Mouse (Mus musculus) mesoderm, embryonic 11.5 days (tissue): ENCODE results near the gene Hmg20b.

ENCODE experiments used
- DNase-seq: peaks from one replicate; pipeline ENCODE4 v3.0.0-alpha.2; 2012; ENCODE audit warnings: low read depth, low spot score

Hmg20b gene

DNA sequence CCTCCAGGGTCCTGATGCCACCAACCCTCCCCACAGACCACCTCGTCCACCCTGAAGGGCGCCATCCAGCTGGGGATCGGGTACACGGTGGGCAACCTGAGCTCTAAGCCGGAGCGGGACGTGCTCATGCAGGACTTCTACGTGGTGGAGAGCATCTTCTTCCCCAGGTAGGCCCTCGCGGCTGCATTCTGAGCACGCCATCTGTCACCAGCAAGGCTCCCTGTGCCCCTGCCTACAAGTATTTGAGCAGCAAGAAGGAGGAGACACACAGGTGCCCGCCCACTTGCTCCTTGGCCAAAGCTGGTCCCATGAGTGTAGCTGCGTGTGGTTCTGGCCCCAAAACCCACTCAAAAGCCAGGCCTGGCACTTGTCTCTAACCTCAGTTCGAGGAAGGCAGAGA lies 44.6 kb downstream of the Hmg20b start:
- DNase-seq: no peak

DNA sequence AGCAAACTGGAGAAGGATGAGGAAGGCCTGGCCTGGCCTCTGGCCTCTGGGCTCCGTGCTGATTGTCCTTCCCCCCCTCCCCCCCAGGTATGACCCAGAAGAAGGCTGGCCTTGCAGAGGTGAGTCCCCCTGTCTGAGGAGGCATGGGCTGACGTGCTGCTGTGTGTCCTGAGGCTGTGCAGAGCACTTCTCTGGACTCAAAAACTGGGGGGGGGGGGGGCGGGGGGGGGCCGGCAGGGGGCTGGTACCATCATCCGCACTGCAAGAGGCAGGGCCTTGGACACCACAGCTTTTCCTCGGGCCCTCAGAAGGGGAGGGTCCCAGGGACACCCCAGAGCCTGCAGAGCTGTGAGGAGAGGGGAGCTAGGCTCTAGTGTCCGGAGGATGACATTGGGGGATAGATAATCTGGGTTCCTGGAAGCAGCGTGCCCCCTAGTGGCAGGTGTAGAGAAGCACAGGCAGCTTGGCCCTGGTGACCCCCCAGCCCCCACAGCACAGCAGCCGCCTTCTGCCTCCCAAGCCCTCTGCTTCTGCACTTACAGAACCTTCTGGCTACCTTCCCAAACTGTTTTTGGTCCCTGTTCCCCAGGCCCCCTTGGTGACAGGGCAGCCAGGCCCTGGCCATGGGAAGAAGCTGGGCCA lies 45.6 kb downstream of the Hmg20b start:
- peak; percentile 61 for DNase-seq

DNA sequence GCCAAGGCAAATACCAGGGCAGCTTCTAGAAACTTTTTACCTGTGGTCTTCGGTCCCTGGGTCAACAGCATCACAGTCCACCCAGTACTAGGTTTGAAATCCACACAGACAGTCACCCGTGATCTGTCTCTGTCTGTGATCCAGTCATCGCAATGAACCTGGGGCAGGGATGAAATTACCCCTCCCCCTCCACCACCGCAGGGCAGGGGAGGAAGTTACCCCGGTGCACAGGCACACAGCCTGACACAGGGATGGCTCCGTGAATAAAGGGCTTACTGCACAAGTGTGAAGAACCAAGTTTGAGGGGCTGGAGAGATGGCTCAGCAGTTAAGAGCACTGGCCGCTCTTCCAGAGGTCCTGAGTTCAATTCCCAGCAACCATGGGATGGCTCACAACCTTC lies 46.5 kb downstream of the Hmg20b start:
- DNase-seq: no peak

DNA sequence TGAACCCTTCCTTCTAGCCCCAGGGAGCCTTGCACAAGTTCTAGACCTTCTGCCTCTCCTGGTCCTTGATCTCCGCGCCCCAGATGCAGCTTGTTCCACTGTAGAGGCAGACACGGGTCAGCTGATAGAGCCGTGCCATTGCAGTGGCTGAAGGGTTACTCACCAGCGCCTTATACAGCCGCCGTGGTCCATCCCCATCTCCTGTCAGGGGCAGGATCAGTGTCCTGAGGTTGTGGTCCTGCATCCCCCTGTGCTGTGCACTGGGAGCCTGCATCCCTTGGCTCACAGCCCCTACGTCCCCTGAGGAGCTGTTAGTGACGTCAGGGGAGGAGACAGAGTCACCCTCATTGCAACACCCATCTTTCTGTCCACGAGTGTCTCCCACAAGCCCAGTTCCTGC lies 47.0 kb downstream of the Hmg20b start:
- DNase-seq: no peak

DNA sequence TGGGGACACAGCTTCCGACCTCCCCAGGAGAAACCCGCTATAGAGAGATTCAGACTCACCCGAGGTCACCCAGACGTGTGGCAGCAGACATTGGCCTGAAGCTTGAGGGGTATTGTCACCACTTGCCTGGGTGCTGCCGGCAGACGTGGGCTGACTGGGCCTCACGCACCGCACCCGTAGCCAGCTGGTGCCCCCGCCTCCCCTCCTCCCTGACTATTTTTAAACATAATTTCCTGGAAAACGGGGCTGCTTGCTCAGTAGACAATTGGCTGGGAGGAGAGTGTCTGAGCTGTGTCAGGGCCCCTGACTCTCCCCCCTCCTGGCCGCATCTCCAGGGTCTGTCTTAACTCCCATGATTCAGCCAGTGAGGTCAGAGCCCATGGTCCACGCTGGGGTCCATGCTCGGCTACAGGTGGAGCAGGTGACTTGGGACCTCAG lies 47.5 kb downstream of the Hmg20b start:
- DNase-seq: no peak

DNA sequence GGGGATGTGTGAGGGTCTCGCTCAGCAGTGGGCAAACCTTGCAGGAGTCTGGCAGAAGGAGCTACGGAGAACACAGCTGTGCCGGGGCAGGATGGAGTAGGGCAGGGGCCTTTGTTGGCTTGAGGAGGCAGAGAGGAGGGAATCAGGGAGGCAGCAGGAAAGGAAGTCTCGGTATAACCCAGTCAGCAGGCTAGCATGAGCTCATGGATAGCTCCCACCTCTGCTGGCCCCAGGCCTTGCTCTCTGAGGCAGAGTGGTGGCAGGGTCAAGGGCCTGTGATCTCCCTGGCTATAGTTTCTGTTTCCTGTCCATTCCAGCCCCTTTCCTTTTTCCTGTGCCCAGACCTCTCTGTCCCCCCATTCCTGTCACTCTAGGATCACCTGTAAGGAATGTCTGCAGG lies 48.0 kb downstream of the Hmg20b start:
- no peak for DNase-seq

DNA sequence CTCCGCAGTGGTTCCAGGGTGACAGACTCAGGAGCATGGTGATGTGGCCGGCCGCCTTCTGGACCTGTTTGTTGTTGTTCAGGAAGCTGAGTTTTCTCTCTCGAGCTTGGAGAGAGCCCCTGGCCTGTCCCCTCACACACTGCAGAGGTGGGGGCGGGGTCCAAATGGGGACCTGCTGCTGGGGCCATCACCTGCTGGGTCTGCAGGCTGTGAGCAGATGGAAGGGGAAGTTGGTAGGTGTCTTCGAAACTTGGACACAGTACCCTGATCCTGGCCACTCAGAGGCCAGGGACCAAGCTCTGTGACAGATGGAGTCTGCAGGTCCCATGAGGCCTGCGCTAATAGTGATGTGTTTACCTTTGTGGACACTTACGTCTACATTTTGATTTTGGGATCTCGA lies 49.0 kb downstream of the Hmg20b start:
- no peak for DNase-seq

DNA sequence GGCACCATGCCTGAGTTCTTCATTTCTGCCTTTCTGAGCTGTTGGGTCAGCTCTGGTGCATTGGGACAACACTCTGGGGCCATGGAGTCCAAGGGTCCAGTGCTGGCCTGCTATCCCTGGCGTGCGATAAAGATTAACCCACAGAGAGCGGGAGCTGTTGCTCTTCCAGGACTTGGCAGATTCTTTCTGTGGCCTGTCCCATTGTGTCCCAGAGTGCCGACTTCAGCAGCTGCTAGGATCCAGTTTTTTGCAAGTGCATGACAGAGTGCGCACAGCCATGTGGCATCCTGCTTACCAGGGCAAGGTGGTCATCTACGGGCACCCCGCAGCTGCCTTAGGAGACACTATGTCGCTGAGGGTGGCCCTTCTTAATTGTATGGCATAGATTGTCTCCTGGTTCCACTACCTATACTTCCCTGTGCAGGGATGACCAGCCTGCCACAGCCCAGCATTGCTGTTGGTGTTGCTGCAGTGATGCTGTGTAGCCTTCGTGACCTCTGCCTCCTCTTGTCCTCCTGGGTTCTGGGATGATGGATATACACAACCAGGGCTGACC lies 49.9 kb downstream of the Hmg20b start:
- DNase-seq: no peak

DNA sequence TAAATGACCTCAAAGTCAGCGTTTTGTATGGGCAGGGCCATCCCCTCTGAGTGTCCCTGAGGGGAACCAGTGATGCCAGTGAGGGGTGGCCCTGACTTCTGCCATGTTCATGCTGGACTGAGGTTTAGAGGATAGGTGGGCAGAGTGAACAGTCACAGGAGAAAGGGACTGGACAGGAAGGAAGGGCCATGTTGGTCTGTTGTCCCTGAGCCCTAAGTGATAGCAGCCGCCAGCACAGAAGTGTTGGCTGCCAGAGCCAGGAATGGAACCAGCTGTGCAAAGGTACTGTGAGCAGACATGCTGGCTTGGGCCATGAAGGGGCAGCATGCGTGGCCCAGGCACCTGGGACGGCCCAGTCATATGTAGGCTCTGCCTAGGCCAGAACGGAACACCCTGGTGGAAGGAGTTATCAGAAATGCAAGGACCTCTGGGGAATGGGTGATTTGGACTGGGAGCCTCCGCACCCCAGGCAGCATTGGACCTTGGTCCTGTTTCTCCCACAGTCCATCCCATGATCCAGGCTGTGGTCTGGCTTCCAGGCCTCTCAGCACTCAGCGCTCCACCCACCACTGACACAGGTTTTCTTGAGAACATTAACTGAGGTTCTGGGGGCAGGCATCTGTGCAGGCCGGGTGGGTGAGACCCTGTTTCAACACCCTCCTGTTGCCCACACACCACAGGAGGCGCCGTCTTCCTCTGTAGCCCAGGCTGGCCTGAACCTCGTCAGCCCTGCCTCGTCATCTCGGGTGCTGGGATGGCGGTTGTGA lies 50.5 kb downstream of the Hmg20b start:
- DNase-seq: no peak

DNA sequence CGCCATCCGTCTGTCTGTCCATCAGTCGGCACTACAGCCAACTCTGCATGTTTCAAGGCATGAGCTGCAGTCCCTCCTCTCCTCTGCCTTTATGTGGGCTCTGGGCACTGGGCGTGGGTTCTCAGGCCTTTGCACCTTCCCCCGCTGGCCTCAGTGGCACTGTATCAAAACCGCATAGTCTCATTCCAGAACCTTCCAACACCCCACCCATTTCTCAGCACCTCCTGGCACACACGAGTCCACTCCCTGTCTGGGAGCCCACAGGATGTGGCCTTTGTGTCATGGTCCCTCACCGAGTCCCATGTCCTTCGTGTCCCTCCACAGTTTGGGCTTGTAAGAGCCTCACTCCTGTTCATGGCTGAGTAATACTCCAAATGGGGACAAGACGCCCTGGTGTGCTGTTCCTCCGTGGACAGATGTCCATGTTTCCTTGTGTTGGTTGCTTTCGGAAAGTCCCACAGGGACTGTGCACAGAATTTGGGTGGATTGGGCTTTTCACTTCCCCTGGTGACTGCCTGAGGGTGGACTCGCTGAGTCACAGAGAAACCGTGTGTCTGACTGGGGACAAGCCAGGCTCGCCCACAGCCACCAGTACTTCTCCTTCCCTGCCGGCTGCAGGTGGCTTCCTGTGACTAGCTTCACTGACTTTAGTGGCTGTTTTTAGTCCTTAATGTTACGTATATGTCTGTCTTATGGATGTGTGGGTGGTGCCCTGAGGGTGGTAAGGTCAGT lies 51.7 kb downstream of the Hmg20b start:
- DNase-seq: no peak

DNA sequence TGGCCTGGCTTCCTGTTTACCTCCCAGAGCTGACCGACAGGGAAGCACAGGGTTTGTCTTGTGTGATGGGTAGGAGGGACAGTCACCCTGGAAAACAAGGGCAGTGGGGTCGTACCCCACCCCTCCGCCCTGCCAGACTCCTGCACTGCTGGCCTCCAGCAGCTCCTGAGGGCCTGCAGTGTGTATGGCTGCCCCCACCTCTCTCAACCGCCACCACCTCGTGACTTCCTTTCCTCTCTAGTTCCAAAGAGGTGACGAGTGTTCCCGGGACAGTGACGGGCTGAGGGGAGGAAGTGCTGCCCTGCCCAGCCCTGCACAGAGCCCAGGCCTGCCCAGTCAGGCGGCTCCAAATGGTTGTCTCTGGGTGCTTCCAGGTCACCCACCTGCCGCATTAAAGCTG lies 52.4 kb downstream of the Hmg20b start:
- DNase-seq: no peak

DNA sequence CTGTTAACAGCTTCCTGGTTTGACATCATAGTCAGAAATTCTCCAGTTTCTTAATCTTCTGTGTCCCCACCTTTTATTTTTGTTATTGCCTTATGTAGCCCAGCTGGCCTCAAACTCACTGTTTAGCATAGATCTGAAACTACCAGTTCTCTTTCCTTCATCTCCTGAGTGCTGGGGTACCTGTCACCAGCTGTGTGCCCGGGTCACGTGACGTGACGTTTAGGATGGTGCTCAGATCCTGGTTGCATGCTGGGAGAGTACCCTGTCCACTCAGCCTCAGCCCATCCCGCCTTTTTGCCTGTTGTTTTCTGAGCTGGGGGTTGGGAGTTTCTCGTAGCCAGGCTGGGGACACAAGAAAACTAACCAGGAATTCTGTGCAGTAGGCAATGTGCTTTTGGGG lies 53.0 kb downstream of the Hmg20b start:
- DNase-seq: no peak
